Mouse (Mus musculus): ENCODE results near the gene Gcdh. TPM values are rescaled to one million over a fixed set of nuclear protein-coding genes. Genes with fewer than 3 reads are reported as not detected.

Gcdh gene
- total RNA-seq, 2 experiments from 2014 or later = 32.4 to 39.7 TPM

DNA sequence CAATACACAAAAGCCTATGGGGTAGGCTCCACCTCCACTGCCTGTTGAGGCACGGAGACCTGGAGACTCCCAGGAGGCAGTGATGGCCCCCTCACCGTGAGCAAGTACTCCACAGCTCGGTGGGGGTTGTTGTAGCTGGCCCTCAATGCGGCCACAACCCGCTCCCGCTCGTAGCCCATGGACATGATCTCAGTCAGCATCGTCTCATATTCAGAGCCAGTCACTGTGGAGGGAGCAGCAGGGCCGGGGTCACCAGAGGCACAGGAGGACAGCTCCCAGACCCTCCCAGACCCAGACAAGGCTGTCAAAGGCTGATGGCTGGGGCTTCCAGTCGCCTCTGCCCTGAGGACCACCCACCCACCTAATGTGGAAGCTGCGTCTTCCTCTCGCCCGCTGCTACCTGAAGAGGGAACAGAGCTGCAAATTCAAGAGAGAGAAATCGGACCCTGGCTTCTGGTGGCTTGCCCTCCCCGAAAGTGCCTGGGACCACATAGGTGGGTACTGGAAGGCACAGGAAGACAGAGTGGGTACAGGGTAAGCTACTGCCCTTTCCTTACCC is 55.7 kb downstream of the Gcdh start:
- DNase-seq (ENCODE audit: extremely low spot score in 1 of 2, low spot score in 1 of 2) = no peak

DNA sequence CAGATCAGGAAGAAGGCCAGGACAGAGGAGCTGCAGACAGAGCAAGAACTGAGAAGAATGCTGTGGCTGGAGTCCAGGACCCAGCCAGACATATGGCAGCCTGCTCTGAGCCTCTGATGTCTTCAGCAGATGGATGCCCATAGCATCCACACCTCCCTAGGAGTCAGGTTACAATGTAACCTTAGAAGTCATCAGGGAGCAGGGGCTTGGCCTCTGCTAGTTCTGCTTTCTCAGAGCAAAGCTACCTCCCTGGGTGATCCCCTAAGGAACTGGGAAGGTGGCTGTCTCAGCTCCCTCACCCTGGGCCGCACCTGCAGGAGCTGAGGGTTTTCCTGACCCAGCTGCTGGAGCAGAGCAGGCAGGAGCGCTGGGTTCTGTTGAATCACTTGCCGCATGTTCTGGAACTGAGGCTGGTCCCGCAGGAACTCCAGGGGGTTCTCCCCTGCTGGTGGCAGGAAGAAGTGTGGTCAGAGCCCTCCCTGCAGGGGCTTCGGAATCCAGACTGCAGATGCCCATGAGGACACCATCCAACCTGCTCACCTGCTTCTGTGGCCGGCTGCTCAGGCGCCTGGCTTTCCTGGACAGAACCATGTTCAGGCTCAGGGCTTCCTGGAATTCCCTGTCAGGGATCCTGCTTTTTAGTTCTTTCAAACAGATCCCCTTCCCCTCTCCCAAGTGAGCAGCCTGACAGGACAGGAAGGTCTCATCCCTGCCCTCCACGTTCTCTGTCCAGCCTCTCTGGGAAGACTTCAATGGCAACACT is 56.4 kb downstream of the Gcdh start:
- DNase-seq (ENCODE audit: extremely low spot score in 1 of 2, low spot score in 1 of 2) = no peak

Small RNA genes lying within 50 kb of the gene (microRNA-seq; reads per million reads assigned to microRNA genes)
- gene Gm24197 = 3.1 to 3.6 reads per million in 2 experiments
- gene Mir7069 = 10.0 to 13.2 reads per million in 2 experiments

Other genes starting within 250 kb of the Gcdh start
- 1 to 10 TPM; 8.8 to 9.6 TPM for gene Ier2, start 231.1 kb downstream of the Gcdh start, total RNA-seq (2021)
- gene Trmt1, start 207.6 kb downstream of the Gcdh start, total RNA-seq (2021) = 100 to 1,000 TPM in 1 of 2 experiments, 10 to 100 TPM in 1; 83.4 to 101 TPM
- 10 to 100 TPM; 88.9 to 91.0 TPM for gene Nacc1, start 206.1 kb downstream of the Gcdh start, total RNA-seq (2021)
- 1 to 10 TPM; 2.1 to 2.8 TPM for gene Lyl1, start 192.5 kb downstream of the Gcdh start, total RNA-seq (2021)
- gene G430095P16Rik, start 170.9 kb downstream of the Gcdh start, total RNA-seq (2021) = not detected
- gene Nfix, start 93.6 kb downstream of the Gcdh start, total RNA-seq (2021) = 100 to 1,000 TPM; 406 to 477 TPM
- gene Dand5, start 71.1 kb downstream of the Gcdh start, total RNA-seq (2021) = 10 to 100 TPM in 1 of 2 experiments, 1 to 10 TPM in 1; 9.3 to 10.6 TPM
- gene Gadd45gip1, start 62.4 kb downstream of the Gcdh start, total RNA-seq (2021) = 10 to 100 TPM; 23.7 to 27.3 TPM
- gene Rad23a, start 53.3 kb downstream of the Gcdh start, total RNA-seq (2021) = 10 to 100 TPM; 67.0 to 69.7 TPM
- gene Calr, start 47.0 kb downstream of the Gcdh start, total RNA-seq (2021) = 100 to 1,000 TPM; 473 to 552 TPM
- gene Farsa, start 36.9 kb downstream of the Gcdh start, total RNA-seq (2021) = 10 to 100 TPM; 52.4 to 53.3 TPM
- 10 to 100 TPM; 16.5 to 18.0 TPM for gene Syce2, start 21.8 kb downstream of the Gcdh start, total RNA-seq (2021)
- under 1 TPM in 1 of 2 experiments, not detected in 1; 0.17 TPM for gene Klf1, start 8.0 kb upstream of the Gcdh start, total RNA-seq (2021)
- gene Dnase2a, start 14.6 kb upstream of the Gcdh start, total RNA-seq (2021) = 1 to 10 TPM; 3.7 to 4.3 TPM
- 100 to 1,000 TPM in 1 of 2 experiments, 10 to 100 TPM in 1; 75.7 to 100 TPM for gene Mast1, start 43.4 kb upstream of the Gcdh start, total RNA-seq (2021)
- 1 to 10 TPM in 1 of 2 experiments, under 1 TPM in 1; 0.47 to 1.3 TPM for gene Rtbdn, start 53.1 kb upstream of the Gcdh start, total RNA-seq (2021)
- not detected for gene Gm49661, start 75.5 kb upstream of the Gcdh start, total RNA-seq (2021)
- gene Prdx2, start 75.7 kb upstream of the Gcdh start, total RNA-seq (2021) = 100 to 1,000 TPM; 335 to 353 TPM
- gene Rnaseh2a, start 75.8 kb upstream of the Gcdh start, total RNA-seq (2021) = 10 to 100 TPM; 37.1 to 41.5 TPM
- 10 to 100 TPM; 67.9 to 68.8 TPM for gene Junb, start 84.8 kb upstream of the Gcdh start, total RNA-seq (2021)
- 1 to 10 TPM; 7.6 to 9.3 TPM for gene Hook2, start 96.7 kb upstream of the Gcdh start, total RNA-seq (2021)
- gene Best2, start 120.6 kb upstream of the Gcdh start, total RNA-seq (2021) = not detected
- 100 to 1,000 TPM; 116 to 128 TPM for gene Asna1, start 131.4 kb upstream of the Gcdh start, total RNA-seq (2021)
- gene Trir, start 132.9 kb upstream of the Gcdh start, total RNA-seq (2021) = 100 to 1,000 TPM; 130 to 144 TPM
- 100 to 1,000 TPM; 145 to 159 TPM for gene Tnpo2, start 143.0 kb upstream of the Gcdh start, total RNA-seq (2021)
- gene Fbxw9, start 166.1 kb upstream of the Gcdh start, total RNA-seq (2021) = 10 to 100 TPM; 19.7 to 27.8 TPM
- not detected for gene Gm5741, start 174.1 kb upstream of the Gcdh start, total RNA-seq (2021)
- 10 to 100 TPM; 57.7 to 62.0 TPM for gene Dhps, start 177.8 kb upstream of the Gcdh start, total RNA-seq (2021)
- gene Wdr83os, start 186.8 kb upstream of the Gcdh start, total RNA-seq (2021) = 10 to 100 TPM; 57.7 to 69.0 TPM
- 10 to 100 TPM; 28.7 to 32.3 TPM for gene Wdr83, start 187.4 kb upstream of the Gcdh start, total RNA-seq (2021)
- gene Man2b1, start 189.3 kb upstream of the Gcdh start, total RNA-seq (2021) = 10 to 100 TPM; 36.1 to 41.8 TPM
- 1 to 10 TPM; 7.0 to 7.1 TPM for gene Zfp791, start 229.2 kb upstream of the Gcdh start, total RNA-seq (2021)

All from layer of hippocampus, postnatal 25 days (tissue).